Mouse (Mus musculus) testis, postnatal 14 days (tissue): Measurements from ENCODE around the gene Srrd.

Experiments used
- DNase-seq: peaks from one replicate; pipeline ENCODE4 v3.0.0; 2021; ENCODE audit warnings: low spot score

The Srrd gene

DNA sequence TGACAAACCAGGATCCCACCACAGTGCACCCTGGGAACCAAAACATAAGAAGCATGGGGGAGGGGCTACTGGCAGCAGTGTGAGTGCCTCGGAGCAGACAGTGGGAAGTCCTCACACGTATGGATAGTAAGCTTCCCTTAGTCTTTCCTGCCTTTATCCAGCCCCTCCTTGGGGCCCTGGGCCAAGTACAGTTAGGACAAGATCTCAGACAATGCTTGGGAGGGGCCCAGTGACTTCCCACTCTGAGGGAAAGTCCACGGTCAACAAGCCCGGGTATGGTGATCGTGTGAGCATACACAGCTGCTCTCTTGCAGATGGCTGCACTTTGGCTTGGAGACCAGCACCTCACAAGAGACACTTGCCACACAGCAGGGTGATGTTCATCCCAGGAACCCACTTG, 25.5 kb downstream of the Srrd start:
- DNase-seq = no peak

DNA sequence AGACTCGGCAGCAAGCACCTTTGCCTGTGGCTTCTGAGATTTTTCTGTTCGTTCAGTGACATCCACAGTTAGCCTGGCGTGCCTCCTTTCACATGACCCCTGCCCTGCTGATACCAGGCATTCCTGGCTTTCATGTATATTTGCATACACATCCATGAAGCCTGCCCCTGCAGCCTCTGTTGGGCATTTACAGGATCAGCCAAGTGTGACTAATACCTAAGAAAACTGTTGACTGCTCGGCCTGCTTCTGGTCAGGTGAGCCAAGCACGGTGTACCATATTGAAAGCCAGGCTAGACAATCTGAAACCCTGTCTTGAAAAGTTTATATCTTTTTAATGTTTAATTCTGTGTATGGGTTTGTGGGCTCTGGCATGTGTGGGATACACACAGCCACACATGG, 26.4 kb downstream of the Srrd start:
- DNase-seq = no peak

DNA sequence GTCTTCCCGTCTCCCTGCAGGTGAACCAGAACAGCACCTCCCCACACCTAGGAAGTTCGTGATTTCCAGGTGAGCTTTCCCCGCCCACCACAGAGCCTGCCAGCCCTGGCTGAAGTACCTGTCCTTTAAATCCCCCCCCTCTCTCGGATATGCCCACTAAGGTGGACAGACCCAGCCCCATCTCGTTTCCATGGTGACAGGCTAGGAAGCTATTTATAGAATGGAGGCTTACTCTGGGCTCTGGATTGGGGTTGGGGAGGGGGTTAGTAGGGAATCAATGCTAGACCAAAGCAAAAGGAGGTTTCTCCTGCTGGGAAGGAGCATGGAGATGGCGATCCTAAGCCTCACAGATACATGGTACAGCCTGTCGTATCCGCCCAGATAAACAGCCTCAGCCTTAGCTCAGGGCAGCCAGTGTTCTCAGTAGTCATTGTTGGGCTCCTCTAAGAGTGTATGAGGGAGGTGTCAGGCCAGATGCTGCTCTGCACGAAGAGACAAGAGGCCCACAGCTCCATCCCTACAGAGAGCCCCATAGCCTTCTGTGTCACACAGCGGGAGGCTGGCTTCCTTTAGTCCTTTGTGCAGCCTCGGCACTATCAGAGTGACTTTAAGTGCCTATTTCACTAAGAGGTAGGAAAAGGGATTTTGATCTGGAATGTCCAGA, 29.5 kb downstream of the Srrd start:
- no peak for DNase-seq

DNA sequence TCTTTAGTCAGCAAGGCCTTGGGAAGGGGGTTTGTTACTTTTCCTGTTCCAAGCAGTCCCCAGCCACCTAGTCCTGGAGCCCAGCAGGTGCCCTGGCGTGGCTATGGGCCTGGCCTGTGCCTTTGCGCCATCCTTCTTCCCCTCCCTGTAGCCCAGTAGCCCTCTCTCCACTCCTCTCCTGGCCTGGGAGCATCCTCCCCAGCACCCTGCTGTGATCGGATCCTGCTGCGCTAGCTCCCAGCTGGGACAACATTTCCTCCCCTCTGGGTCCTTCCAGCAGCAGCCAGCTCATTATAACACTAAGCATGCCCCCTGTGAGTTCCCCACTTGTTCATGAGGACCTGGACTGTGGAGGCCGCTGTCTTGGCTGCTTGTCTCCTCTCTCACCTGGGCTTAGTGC, 37.0 kb downstream of the Srrd start:
- DNase-seq = no peak

DNA sequence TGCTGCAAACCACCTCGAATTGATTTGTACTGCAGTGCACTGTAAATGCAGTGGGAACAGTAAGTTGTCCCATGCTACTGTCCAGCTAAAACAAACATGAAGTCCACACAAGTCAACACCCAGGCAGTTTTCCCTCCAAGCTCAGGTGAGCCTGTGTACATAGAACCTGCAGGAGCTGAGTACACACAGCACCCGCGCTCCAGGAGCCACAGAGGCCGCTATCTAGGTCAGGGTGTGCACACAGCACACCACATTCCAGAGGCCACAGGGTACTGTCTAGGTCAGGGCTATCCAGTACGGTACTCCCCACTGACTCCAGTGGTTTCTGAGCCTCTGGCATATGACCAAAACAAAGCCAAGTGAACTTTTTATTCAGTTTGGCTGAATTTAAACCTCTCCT, 40.5 kb downstream of the Srrd start:
- no peak for DNase-seq

DNA sequence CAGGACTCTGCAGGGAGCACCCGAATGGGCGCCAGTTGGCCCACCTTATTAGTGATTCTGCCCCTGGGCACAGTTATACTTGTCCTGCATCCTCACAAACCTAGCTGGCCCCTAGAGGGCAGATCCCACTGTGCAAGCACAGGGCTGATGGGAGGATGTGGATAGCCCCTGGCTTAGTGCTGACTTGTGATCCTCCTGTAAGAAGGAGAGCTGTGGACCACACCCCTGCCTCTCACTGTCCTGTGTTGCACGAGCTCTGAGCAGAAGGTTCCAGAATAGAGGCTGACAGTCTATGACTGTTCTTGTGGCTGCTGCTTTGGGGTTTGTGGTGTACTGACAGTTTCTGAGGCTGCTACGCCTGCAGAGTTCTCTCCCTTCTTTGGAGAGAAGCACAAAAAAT, 41.1 kb downstream of the Srrd start:
- no peak for DNase-seq

GRCm38 (mm10) chr5:112300721-112301308, 42.0 kb downstream of the Srrd start:
- no peak for DNase-seq

GRCm38 (mm10) chr5:112300112-112300511, 42.7 kb downstream of the Srrd start:
- DNase-seq = no peak

GRCm38 (mm10) chr5:112299399-112299798, 43.4 kb downstream of the Srrd start:
- DNase-seq = no peak

DNA sequence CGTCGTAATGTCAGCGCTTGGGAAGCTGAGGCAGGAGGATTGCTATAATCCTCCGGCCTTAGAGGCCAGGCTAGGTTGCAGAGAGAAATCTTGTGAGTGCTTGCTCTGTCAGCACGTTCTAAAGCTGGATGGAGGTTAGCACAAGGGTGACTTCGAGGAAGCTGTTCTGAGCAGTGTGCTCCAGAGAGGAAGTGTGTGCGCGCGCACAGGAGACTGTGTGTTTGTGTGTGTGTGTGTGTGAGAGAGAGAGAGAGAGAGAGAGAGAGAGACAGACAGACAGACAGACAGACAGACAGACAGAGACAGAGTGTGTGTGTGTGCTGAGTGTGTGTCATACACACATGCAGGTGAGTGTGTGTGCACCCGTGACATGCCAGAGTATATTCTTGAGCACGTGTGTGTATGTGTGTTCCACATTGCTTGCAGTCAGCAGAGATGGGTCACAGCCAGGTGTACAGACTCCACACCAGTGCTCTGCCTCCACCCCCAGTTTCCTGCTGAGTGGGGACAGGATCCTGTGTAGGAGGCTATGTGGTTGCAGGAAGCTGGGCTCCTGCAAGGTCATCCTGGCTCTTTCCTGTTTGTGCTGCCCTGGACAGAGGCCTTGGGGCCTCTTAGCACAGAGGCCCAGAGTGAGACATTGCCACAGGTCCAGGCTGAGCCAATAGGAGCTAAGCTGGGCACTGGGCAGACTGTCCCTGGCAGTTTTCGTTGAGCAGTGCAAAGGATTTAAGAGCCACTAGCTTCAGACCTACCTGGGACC, 44.4 kb downstream of the Srrd start:
- DNase-seq = no peak

GRCm38 (mm10) chr5:112297257-112297656, 45.6 kb downstream of the Srrd start:
- no peak for DNase-seq

DNA sequence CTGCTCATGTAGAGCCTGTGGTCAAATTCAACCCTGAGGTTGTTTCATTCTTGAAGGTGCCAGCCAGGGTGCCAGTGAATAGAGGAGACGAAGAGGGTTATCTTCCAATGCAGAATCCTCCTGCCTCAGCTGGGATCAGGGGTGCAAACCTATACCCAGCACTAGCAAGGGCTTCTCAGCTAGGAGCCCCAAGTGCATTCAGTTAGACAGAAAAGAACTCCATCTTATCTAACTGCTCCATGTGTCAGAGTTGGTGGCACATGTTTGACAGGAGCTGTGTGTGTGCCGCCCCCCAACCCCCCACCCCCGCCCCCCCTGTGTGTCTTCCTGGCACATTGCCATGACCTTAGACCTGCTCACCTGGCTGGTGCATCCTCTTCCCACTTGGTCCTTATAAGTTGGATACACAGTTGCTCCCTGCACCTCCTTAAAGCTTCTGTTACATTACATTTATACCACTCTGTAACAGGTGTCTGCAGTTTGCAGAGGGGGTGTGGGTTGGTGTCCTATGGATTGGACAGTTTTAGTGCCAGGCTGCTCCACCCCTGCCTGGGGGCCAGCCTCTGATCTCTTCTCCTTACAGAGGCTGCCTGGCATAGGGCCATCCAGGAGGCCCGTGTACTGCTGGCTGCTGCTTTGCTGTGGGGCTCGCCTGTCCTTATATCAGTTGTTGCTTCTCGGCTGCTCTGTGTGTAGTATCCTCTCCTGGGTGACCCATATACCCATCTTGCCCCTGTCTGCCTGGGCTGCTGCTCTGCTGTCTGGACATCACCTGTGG, 46.2 kb downstream of the Srrd start:
- no peak for DNase-seq

GRCm38 (mm10) chr5:112295564-112295963, 47.3 kb downstream of the Srrd start:
- no peak for DNase-seq

DNA sequence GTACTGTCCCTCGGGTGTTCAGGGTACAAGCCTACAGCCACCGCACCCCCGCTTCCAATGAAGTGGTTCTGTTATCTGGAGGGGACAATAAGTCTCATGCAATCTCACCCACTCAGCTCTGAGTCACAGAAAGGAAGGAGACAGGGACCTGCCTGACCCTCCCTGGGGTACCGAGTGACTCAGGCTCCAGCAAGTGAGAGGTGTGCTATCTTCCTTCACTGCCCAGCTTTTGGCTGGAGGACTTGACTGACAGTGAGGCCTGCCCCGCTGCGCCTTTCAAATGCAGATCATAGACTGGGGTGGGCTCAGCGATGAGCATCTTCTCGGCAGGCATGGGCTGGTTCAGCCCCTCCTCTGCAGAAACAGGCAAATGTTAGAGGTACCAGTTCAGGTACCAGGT, 47.7 kb downstream of the Srrd start:
- no peak for DNase-seq

DNA sequence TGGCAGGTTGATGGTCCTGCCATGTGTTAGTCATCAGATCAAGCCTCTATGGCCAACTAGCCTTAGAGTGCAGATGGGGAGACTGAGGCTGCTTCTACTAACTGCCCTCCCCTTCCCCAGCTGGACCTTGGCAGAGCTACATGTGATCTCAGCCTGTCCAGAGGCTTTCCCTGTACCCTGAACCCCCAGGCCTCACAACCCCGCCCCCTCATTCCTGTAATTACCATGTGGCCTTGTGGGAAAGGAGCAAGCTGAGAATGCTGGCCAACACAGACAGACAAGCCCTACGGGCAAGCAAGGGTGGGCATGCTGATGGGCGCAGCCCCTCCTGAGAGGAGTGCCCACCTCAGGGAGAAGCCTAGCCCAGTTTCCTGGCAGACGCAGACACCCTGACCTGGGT, 48.1 kb downstream of the Srrd start:
- DNase-seq = no peak

DNA sequence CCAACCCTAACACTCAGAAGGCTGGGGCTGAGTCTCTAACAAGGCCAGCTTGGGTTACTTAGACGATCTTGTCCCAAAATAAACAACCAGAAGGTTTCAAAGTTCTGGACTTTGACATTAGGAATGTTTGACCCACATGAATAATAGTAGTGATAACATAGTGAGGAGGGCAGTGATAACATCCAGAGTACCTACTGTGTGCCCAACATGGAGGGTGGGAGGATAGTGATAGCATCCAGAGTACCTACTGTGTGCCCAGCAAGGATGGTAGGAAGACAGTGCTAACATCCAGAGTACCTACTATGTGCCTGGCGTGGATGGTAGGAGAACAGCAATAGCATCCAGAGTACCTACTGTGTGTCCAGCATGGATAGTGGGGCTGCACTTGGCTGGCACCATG, 49.0 kb downstream of the Srrd start:
- no peak for DNase-seq

DNA sequence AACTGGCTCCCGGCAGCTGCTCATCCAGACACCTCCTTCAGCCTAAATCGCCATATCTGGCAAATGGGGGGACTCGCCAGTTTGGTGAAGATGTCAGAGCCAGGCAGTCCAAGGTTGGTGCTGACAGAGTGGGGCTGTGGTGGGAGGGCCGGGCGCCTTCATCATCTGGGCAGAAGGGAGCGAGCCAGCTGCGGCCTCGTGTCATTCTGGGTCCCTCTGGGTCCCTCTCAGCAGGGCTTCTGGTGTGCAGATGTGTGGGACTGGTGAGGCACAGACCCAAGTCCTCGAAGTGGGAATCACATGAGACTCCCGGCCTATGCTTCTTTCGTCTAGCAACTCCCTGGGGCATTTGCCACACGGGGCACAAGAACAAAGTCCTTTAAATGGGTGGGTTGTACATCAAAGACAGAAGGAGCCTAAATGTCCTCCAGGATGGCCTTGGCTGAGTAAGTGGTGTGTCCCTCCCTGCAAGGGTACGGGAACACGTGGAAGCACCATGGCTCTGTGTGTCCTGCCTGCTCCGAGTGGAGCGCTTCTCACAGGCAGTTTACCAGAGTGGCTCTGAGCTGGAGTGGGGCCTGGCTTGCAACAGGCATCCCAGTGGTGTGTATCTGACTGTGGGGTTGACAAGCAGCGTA, 50.4 kb downstream of the Srrd start:
- DNase-seq = no peak

GRCm38 (mm10) chr5:112291866-112292265, 51.0 kb downstream of the Srrd start:
- no peak for DNase-seq

DNA sequence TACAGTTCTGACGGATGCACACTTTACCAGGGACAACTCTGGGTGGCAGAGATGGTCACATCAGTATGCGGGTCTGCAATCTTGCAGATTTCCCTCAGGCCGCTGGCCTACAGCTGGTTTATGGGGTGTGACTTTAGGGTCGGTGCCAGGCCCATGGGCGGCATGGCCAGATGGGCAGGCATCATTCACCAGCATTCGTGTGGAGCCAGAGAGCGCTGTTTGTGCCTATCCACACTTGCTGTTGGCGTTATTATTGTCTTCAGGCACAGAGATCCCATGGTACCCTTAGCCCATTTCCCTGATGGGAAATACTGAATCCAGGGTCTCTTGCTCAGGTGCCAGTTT, 52.3 kb downstream of the Srrd start:
- no peak for DNase-seq

GRCm38 (mm10) chr5:112289819-112290535, 52.9 kb downstream of the Srrd start:
- no peak for DNase-seq

DNA sequence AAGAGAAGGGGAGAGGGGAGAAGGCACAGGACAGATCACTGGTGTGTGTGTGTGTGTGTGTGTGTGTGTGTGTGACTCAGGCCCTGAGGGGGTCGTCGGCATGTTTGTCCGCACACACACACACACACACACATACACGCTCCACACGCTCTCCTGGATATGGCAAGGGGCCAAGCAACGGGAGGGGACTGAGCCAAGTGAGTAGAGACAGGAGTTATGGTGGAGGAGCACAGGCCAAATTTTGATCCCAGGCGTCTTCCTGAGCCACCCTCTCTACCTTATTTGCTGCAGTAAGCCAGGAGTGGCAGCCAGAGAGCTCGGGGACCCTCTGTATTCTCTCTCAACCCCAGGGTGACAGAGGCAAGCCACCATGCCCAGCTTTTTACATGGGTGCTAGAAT, 53.6 kb downstream of the Srrd start:
- DNase-seq = no peak
